ENCODE assay signal across 19 mouse cellular contexts in genomic region chr12:82398926-82399325, GRCm38 (mm10).
DNase-seq lines count a peak whose midpoint lies in the region; ATAC-seq and TF ChIP-seq lines count a peak whose summit lies in the region.
"Had no signal": no experiment of that assay in that cellular context is flagged by ENCODE, and none has a peak within 500 bp of the region (broad histone marks: within the 10 kb centered on the region; RNA-seq: fewer than 3 reads in every experiment).

No protein-coding gene starts in this region.

- H3K4me3 ChIP-seq in kidney, adult 2 months (ENCODE audit: insufficient read depth, low read depth, low read length) = no peak overlapping the region
- H3K4me3 ChIP-seq in midbrain, embryonic 11.5 days (ENCODE audit: low read depth, low read length) = no peak overlapping the region
- no peak overlapping the region for H3K4me3 ChIP-seq in midbrain, embryonic 15.5 days
- H3K4me3 ChIP-seq in heart, adult 2 months = no peak overlapping the region
- H3K4me3 ChIP-seq: embryonic facial prominence, embryonic 10.5 days; erythroblast, embryonic 14.5 days; forebrain, embryonic 10.5 days; gastrocnemius, adult 2 months; heart, embryonic 13.5 days; hindbrain, embryonic 12.5 days had no signal

- H3K27ac ChIP-seq in kidney, adult 2 months (ENCODE audit: insufficient read depth, low read depth, low read length) = 0 out of 2 replicates have a peak overlapping the region, but pooled peaks have one; percentile 29
- no peak overlapping the region for H3K27ac ChIP-seq in midbrain, embryonic 11.5 days (ENCODE audit: low read depth, low read length)
- H3K27ac ChIP-seq in midbrain, embryonic 15.5 days = no peak overlapping the region
- H3K27ac ChIP-seq in heart, adult 2 months = no peak overlapping the region
- H3K27ac ChIP-seq: embryonic facial prominence, embryonic 10.5 days; forebrain, embryonic 10.5 days; gastrocnemius, adult 2 months; heart, embryonic 13.5 days; hindbrain, embryonic 12.5 days had no signal

- WGBS in kidney, adult 2 months = 57% methylated on average over 2 of the region's 2 CpGs
- WGBS in midbrain, embryonic 11.5 days = 85% methylated on average over 2 of the region's 2 CpGs
- WGBS in midbrain, embryonic 15.5 days = 91% methylated on average over 2 of the region's 2 CpGs
- WGBS in heart, adult 2 months = 89% methylated on average over 2 of the region's 2 CpGs

- TF ChIP-seq POLR2A in kidney, adult 2 months (IDR thresholded peaks at IDR 0.05; ENCODE audit: low read depth, low read length) = no peak
- TF ChIP-seq POLR2A in heart, adult 2 months (IDR thresholded peaks at IDR 0.05; ENCODE audit: insufficient read depth, low read depth, low read length) = no peak

- intact Hi-C loops in heart, adult 2 months (cut with DNase I) = no loop called here

- no peak for TF ChIP-seq EP300 in heart, adult 2 months (IDR thresholded peaks at IDR 0.05; ENCODE audit: insufficient read depth, low read depth, low read length)

- peaks cover 13% of the 10 kb centered on the region for H3K4me1 ChIP-seq in kidney, adult 2 months (ENCODE audit: control insufficient read depth, insufficient read depth, low read length)
- no peaks in the 10 kb centered on the region for H3K4me1 ChIP-seq in midbrain, embryonic 11.5 days (ENCODE audit: control insufficient read depth, insufficient read depth, low read length)
- H3K4me1 ChIP-seq in midbrain, embryonic 15.5 days = peaks cover 8% of the 10 kb centered on the region; the same call in 1 of the 2 replicates
- H3K4me1 ChIP-seq in heart, adult 2 months (ENCODE audit: control insufficient read depth, insufficient read depth, low read length) = no peaks in the 10 kb centered on the region

- no peaks in the 10 kb centered on the region for H3K79me2 ChIP-seq in heart, adult 2 months (replicated peaks; ENCODE audit: control insufficient read depth, insufficient read depth, low read length)

- TF ChIP-seq CTCF in kidney, adult 2 months (conservative IDR thresholded peaks at IDR 0.05; ENCODE audit: insufficient read depth, insufficient read length, low read depth, low read length) = no peak
- no peak for TF ChIP-seq CTCF in heart, adult 2 months (IDR thresholded peaks at IDR 0.05)

- no peaks in the 10 kb centered on the region for H3K9me3 ChIP-seq in midbrain, embryonic 11.5 days (ENCODE audit: control insufficient read depth, low read length)
- H3K9me3 ChIP-seq in midbrain, embryonic 15.5 days = no peaks in the 10 kb centered on the region
- H3K9me3 ChIP-seq: embryonic facial prominence, embryonic 10.5 days; forebrain, embryonic 10.5 days; heart, embryonic 13.5 days; hindbrain, embryonic 12.5 days had no signal

- DNase-seq in kidney, adult 2 months = peak; percentile 79
- no peak for DNase-seq in kidney, postnatal 10 days
- peak; percentile 17 for DNase-seq in midbrain, embryonic 11.5 days (ENCODE audit: low spot score, missing footprints)
- DNase-seq in kidney, postnatal 25 days = peak; percentile 54 to 78
- DNase-seq in heart, adult 2 months = no peak
- DNase-seq: adrenal gland, adult 2 months; adrenal gland, postnatal 25 days; cerebellum, adult 18-20 months; cerebellum, adult 9-11 months; gastrocnemius, adult 2 months; gastrocnemius, postnatal 25 days; heart, postnatal 4 days had no signal

- no peaks in the 10 kb centered on the region for H3K27me3 ChIP-seq in kidney, adult 2 months (replicated peaks; ENCODE audit: control insufficient read depth, insufficient read depth, low read length)
- no peaks in the 10 kb centered on the region for H3K27me3 ChIP-seq in midbrain, embryonic 11.5 days (ENCODE audit: control insufficient read depth, insufficient read depth, low read length)
- H3K27me3 ChIP-seq in midbrain, embryonic 15.5 days (replicated peaks) = no peaks in the 10 kb centered on the region
- no peaks in the 10 kb centered on the region for H3K27me3 ChIP-seq in heart, adult 2 months (ENCODE audit: control insufficient read depth, insufficient read depth, low read length)
- H3K27me3 ChIP-seq: heart, embryonic 13.5 days; hindbrain, embryonic 12.5 days had no signal

- no peak overlapping the region for H3K9ac ChIP-seq in midbrain, embryonic 11.5 days (ENCODE audit: low read length)
- H3K9ac ChIP-seq in midbrain, embryonic 15.5 days = no peak overlapping the region
- no peak overlapping the region for H3K9ac ChIP-seq in heart, adult 2 months (ENCODE audit: low read depth, low read length)
- H3K9ac ChIP-seq: heart, embryonic 13.5 days; hindbrain, embryonic 12.5 days had no signal

- no peak for ATAC-seq in midbrain, embryonic 11.5 days (ENCODE audit: low FRiP score)
- ATAC-seq in midbrain, embryonic 15.5 days (replicated peaks) = no peak
- no peak for ATAC-seq in erythroblast, adult 5-6 weeks (replicated peaks; ENCODE audit: low FRiP score, poor library complexity, severe bottlenecking)

- H3K36me3 ChIP-seq in kidney, adult 2 months (ENCODE audit: control insufficient read depth, insufficient read depth, low read length) = no peaks in the 10 kb centered on the region; the same call in 1 of the 2 replicates
- H3K36me3 ChIP-seq in midbrain, embryonic 11.5 days (ENCODE audit: control insufficient read depth, insufficient read depth, low read length) = no peaks in the 10 kb centered on the region; the same call in 1 of the 2 replicates
- H3K36me3 ChIP-seq in midbrain, embryonic 15.5 days (replicated peaks) = no peaks in the 10 kb centered on the region; the same call in 1 of the 2 replicates
- no peaks in the 10 kb centered on the region for H3K36me3 ChIP-seq in heart, adult 2 months (ENCODE audit: control insufficient read depth, insufficient read depth, low read length)

- no peak overlapping the region for H3K4me2 ChIP-seq in midbrain, embryonic 11.5 days
- H3K4me2 ChIP-seq in midbrain, embryonic 15.5 days = no peak overlapping the region
- H3K4me2 ChIP-seq: heart, embryonic 13.5 days; hindbrain, embryonic 12.5 days had no signal

Comparison
In these comparisons a context has a peak if more than half of its experiments do, and no peak if none do; other contexts are left out.
1. DNase-seq: peak in kidney, adult 2 months (single experiment), midbrain, embryonic 11.5 days (single experiment) and kidney, postnatal 25 days (2 of 2); none in kidney, postnatal 10 days (single experiment) and heart, adult 2 months (0 of 2).